Mouse (Mus musculus) layer of hippocampus, postnatal 36 days (tissue): ENCODE measurements around the gene Nfix. TPM values are rescaled to one million over a fixed set of nuclear protein-coding genes. Genes with fewer than 3 reads are reported as not detected.
A peak's percentile ranks its signal among the peaks of the same experiment; 100 is the strongest.

Source experiments
- DNase-seq, 2 experiments: peaks; one replicate each; pipeline ENCODE4 v3.0.0; 2022
- total RNA-seq, 2 experiments: library from RNA; stranded (reverse); gene quantifications; 2 replicates each; pipeline ENCODE4 v1.2.3; 2021

Gene Nfix
- total RNA-seq, result 100 to 1,000 TPM; 387 to 434 TPM

DNA sequence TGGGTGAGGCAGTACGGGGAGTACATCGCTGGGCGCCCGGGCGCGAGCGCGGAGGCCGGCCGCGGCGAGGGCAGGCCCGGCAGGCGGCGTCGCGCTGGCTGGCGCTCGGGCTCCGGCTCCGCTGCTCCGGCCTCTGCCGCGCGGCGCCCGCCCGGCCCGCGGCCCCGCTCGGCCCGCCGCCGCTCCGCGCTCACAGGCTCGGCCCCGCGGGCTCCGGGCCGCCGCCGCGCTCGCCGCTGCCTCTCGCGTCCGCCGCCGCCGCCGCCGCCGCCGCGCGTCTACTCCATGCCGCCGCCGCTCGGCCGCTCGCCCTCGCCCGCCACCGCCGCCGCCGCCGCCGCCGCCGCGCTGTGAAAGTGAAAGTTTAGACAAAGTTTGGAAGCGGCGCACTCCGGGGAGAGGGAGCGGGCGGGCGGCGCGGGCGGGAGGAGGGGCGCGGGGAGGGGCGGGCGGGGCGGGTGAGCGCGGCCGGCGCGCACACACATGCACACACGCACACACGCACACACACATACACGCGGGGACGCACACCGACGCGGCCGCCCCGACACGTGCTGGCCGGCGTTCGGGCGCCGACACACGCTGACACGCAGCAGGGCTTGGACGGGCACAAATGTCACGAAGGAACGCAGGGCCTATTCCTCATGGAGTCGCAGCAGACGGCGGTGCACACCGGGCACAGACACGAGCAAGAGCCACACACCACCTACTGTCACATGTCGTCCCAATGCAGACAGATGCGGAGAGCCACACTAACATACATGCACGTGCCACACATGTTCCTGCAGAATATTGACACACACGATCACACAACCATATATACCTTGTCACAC is at the start of gene Nfix:
Nfix (minus strand) TSS at position 346 of the 833 bp plus-strand sequence.
- peak in 1 of 2 experiments; percentile 59 for DNase-seq

DNA sequence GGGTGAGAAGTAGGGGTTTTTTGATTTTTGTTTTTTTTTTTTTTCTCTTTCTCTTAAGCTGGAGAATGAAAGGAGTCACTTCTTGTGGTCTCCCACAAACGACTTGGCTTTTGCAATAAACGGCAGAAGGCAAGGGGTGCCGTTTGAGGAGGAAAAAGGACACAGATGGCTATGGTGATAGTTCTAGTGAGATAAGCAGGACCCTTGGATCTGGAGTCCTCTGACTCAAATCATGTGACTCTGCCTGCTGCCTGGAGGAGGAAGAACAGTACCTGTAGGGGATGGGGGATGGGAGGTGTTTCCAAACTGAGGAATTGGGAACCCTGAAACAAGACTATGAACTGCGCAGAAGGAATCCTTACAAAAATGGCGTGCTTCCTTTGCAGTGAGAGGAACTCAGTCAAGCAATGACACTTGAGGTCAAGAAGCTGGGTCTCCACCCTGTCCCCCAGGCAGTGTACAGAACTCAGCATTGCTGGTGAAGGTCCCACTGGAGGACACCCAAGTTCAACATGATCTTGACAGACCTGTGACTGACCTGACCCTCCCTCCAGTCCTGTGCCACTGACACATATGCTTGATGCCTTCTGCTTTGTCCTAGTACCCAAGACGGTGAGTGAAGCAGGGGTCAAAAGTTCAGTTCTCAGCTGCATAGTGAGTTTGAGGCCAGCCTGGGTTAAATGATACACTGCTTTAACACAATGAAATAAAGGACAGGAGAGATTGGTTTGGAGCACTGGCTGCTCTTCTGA is 47.7 kb upstream of the Nfix start:
- no peak for DNase-seq

DNA sequence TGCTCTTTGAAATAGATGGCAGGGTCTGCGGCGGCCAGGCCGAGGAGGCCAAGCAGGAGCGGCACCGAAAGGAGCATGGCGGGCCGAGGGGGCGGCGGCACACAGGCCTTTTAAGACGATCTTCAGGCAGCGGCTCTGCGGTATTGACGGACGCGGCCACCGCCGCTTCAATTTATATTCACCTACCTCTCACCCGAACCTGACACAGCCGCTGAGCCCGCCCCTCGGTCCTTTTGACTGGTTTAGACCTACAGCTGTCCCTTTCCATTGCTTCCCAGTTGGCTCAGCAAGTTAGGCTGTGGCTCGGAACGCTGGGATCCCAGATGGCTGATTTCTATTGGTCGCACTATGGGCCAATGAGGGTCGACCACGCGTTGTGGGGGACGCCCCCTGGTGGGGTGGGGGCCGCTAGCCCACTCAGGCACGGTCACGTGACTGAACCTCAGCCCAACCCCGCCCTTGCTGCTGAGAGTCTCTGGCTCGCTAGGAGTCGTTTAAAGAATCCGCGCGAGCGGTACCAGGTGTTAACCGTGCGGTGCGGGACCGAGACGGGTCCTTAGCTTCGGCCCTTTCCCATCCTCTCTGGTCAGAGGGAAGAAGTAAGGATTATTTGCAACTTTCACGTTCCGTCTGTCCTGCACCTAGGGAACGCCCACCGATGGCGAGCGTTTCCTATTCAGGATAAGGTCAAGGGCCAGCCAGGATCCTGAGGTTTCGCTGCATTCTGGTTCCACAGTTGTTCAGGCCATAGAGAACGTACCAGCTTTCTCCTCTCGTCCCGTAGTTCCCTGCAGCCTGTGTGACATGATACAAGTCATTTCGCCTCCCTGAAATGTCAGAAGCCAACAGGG is 46.8 kb upstream of the Nfix start, which contains the start of gene Calr:
Calr (minus strand) TSS at position 213 of the 851 bp plus-strand sequence.
- DNase-seq, result peak; percentile 100

DNA sequence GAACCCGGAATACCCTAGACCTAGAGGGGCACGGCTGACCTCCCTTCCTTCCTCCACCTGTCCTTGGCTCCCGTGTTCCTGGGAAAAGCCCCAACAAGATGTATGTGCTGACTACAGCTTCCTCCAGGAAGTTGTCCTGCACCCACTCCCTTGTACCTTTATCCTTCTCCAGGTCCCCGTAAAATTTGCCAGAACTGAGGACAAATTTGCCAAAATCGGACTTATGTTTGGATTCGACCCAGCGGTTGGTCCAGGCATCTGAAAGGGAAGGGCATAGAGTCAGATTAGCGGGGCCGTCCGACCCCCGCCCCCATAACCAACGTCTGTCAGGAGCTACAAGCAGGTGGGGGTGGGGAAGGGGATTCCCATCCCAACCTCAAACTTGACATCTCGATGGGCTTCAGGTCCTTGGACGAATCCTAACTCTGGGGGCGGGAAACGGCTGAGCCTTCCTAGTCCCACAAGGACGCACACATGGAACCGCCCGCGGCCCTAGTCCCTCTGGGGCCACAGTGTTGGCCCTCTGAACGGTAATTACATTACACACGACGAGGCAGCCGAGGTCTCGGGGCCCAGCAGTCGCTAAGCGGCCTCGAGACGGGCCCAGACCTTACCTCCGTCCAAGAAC is 46.1 kb upstream of the Nfix start:
- peak in 1 of 2 experiments; percentile 46 for DNase-seq

DNA sequence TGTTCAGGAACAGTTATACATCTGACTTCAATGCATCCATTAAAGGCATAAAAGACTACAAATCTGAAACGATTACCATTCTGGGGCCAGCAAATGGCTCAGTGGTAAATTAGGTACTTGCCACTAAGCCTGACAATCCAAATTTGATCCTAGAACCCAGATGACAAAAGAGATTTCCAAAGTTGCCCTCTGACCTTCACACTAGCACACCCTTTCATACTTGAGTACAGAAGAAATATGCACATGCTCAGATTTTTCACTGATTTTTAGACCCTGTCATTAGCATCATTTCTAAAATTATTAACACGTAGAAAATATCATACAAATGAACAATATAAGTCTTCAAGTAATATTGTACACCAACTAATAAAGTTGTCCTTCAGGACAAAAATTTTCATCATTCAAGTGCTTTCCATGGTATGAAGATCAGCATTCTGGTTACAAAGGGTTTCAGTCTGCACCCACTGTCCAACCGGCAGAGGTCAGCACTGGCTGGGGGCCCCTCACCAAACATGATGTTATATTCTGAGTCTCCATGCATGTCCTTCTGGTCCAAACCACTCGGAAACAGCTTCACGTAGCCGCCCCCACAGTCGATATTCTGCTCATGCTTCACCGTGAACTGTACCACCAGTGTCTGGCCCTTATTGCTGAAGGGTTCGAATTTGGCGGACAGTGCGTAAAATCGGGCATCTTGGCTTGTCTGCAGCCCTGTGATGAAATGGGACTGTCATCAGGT is 45.4 kb upstream of the Nfix start:
- DNase-seq, result no peak

DNA sequence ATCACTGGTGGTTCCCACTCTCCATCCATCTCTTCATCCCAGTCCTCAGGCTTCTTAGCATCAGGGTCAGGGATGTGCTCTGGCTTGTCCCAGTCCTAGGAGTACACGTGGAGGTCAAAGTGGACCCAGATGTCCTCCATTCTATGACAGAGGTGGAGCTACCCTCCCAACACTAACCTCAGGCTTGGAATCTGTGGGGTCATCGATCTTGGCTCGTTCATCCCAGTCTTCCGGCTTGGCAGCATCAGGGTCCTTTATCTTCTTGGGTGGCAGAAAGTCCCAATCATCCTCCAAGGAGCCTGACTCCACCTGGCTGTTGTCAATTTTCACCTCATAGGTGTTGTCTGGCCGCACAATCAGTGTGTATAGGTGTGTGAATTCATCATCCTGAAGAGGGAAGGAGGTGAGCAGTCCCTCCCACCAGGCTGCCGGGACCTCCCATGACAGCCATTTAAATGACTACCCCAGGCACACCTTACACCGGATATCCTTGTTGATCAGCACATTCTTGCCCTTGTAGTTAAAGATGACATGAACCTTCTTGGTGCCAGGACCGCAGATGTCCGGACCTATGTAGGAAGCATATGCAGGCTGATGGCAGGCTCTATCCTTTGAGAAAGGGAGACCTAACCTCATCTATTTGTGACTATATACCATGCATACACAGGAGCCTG is 44.4 kb upstream of the Nfix start:
- DNase-seq, result no peak

DNA sequence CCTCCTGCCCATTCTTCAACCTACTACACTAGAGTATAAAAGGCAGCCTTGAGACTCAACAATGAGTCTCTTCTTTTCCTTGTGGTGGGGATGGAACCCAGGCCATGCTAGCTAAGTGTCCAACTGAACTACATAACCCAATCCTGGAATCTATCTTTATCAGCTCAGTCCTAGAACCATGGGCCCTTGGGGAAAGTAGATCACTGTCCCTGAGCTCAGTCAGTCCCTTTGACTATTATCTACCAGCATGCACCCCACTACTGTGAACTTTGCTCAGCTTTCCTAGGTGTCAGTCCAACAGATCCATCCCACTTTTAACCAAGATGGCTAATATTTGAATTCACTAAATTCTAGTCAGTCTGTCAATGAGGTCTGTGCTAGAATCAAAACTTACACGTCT is 41.4 kb upstream of the Nfix start:
- DNase-seq, result no peak

DNA sequence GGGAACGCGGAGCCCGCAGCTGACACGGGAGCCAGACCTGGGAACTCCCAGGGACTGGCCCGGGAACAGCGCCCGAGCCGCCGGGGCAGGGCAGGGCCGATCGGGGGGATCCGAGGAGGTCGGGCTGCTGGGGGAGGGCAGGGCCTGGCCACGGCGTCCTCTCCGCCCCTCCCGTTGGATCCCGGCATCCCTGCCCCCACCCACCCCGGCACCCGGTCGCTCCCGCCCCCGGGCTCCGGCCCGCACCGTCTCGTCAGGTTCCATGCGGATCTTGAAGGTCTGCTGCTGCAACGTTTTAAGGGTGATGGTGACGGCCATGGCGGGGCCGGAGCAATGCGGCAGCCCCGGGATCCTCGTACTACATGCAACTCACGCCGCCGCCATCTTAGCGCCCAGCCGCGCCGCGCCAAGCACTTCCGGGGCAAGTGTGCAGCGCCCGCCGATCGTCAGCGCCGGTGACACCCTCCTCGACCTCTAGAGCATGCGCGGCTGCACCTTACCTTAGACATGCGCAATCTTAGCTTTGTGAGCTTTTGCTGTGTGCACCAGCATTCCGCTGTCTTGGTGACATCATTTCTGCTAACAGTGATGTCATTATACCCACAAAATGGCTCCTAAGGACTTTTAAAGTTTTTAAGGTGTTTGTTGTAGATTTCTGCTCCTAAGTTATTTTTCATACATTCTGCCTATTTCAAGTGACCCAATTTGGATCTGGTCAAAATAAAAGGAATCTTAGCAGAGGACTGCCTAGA is 40.3 kb upstream of the Nfix start, which contains the start of gene Rad23a:
Rad23a (minus strand) TSS at position 418 of the 752 bp plus-strand sequence.
- DNase-seq, result peak; percentile 90 to 91

DNA sequence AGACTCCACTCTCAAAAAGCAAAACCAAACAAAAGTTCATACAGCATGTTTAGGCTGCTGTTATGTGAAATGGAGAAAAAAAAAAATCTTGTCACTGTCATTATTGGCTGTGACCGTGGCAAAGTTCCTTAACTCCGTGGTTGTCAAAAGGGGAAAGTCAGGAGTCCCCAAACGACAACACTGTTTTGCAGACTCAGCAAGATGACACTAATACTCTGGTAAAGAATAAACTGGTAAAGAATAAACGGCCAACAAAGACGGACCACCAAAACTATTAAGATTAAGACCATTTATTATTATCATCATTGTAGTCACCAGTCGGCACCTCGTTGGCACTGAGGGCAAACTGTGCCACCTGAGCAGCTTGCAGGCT is 39.7 kb upstream of the Nfix start:
- DNase-seq, result no peak

DNA sequence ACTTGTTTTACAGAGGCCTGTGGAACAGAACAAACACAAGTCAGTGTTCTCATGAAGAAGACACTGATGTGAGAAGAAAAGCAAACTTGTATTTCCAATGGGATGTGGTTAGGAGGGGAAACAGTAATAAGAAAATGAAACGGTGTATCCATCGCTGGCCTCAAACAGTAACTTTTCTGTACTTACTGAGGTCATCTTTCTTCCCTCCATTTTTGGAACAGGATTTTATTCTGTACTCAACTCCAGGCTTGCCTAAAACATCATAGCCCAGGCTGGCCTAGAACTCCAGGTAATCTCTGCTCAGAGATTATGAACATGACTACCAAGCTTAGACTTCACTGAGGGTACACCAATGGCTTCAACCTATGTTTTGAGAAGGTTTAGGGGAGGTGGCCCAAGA is 39.3 kb upstream of the Nfix start:
- DNase-seq, result no peak

DNA sequence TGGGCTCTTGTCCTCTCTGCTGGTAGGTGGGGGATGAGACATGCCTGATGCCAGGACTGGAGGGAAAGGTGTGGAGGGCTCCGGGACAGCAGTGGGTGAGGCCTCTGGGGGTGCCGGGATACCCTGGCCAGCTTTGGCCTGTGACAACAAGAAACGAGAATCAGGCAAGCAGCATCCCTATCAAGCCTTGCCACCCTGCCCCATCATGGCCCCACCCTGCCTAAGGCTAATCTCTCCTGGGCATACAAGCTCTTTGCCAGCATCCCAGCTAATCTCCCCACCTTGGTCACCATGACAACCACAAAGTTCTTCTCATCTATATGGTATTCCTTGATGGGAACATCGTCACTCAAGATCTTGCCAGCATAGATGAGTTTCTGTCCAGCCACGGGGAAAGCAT is 38.4 kb upstream of the Nfix start:
- no peak for DNase-seq

DNA sequence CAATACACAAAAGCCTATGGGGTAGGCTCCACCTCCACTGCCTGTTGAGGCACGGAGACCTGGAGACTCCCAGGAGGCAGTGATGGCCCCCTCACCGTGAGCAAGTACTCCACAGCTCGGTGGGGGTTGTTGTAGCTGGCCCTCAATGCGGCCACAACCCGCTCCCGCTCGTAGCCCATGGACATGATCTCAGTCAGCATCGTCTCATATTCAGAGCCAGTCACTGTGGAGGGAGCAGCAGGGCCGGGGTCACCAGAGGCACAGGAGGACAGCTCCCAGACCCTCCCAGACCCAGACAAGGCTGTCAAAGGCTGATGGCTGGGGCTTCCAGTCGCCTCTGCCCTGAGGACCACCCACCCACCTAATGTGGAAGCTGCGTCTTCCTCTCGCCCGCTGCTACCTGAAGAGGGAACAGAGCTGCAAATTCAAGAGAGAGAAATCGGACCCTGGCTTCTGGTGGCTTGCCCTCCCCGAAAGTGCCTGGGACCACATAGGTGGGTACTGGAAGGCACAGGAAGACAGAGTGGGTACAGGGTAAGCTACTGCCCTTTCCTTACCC is 37.8 kb upstream of the Nfix start:
- DNase-seq, result no peak

DNA sequence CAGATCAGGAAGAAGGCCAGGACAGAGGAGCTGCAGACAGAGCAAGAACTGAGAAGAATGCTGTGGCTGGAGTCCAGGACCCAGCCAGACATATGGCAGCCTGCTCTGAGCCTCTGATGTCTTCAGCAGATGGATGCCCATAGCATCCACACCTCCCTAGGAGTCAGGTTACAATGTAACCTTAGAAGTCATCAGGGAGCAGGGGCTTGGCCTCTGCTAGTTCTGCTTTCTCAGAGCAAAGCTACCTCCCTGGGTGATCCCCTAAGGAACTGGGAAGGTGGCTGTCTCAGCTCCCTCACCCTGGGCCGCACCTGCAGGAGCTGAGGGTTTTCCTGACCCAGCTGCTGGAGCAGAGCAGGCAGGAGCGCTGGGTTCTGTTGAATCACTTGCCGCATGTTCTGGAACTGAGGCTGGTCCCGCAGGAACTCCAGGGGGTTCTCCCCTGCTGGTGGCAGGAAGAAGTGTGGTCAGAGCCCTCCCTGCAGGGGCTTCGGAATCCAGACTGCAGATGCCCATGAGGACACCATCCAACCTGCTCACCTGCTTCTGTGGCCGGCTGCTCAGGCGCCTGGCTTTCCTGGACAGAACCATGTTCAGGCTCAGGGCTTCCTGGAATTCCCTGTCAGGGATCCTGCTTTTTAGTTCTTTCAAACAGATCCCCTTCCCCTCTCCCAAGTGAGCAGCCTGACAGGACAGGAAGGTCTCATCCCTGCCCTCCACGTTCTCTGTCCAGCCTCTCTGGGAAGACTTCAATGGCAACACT is 37.2 kb upstream of the Nfix start:
- DNase-seq, result no peak

DNA sequence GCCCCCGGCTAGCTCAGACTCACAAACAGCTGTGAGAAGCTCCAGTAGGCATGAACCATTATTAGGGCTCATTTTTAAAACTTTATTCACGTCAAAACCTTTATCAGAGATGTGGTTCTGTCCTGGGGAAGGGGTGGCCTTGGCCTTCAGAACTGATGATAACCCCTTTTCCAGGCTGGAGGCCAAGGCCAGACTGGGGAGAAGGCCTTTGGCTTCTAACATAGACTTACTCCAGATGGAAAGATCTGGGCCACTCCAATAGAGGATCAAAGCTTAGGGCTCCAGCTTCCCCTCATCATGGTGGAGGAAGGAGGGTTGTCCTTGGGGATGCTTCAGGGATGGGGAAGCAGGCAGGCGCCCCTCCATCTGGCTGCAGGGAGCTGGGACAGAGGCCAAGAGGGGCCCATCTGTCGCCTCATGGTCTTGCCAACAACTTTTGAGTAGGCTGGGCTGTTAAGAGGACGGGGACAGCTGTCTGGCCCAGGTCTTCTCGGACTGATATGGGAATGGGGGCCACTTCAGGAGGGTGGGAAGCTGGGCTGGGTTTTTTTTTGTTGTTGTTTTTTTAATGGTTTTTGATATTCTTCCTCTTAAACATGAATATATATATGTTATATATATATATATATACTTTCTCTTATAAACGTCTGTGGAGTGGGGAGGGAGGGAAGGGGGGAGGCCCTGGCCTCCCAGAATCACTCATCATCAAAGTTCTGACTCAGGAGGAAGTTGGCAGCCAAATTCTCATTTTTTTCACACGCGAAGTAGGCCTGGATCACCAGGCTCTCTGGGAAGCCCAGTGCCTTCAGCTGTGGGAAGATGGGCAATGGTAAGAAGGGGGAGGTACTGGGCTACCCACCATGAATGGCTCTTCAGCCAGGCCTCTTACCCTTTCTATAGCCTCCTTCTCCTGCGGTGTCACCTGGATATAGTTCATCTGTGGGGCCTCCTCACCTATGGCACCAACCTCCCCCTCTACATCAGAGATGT is 35.0 kb upstream of the Nfix start:
- peak; percentile 87 to 88 for DNase-seq

DNA sequence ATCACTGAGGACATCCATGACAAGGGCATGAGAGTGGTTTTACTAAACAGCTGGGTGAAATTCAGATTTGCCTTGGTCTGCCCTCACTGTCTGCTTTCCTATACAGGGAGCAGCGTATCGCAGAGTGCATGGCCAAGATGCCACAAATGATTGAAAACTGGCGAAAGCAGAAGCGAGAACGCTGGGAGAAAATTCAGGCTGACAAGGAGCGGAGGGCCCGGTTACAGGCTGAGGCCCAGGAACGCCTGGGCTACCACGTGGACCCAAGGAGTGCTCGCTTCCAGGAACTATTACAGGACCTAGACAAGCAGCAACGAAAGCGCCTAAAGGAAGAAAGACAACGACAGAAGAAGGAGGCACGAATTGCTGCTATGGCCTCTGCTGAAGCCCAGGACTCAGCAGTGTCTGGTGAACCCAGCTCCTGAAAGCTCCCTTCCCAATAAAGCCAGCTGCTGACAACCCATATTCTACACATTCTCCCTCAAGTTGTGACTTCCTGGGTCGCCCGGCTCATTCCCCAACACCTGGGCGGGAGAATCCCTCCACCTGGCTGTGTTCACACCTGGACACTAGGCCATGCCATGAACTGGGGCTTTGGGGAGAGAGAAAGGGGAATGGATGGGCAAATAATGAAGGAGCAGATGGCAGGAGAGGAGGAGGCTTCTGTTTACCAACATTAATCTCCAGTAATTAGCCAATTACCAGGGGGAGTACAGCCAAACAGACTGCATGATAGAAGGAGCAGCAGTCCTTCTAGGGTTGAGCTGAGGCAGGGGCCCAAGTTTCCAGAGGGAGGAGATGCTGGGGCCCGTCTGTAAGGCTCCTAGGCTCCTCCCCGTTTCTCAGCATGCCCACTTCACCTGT is 34.1 kb upstream of the Nfix start:
- no peak for DNase-seq
